Mouse (Mus musculus) urinary bladder, postnatal 25 days (tissue): ENCODE measurements around the gene Mybpc3.

ENCODE experiments used
- DNase-seq: peaks from one replicate; pipeline ENCODE4 v3.0.0; 2022; ENCODE audit warnings: low spot score

Mybpc3 gene

DNA sequence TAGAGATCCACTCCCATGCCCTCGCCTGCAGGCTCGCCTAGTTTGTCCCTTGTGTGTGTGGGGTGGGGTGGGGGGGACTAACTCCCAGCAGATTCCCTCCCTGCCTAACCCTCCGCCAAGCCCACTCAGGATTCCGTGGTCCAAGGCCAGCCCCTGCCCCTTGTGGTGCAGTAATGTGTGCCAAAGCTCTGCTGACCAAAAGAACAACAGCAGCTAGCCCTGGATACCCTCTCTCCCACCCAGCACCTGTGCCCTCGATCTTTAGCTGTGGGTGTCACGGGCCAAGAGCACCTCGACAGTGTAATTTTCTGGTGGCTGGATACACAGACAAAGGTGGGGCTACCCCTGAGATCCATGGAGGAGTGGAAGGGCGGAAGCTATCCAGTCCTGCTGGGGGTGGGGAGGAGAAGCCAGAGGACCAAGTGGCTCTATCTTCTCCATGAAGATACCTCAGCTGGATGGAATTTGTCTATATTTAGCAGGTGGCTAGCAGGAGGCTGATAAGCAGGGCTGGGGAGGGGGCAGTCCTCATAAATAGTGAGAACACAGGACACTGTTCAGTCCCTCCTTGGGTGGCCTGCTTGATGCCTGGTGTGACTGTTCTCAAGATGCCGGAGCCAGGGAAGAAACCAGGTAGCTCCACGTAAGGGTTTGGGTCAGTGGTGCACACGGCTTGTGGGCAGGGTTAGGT, at the start of gene Mybpc3:
TSS of gene Mybpc3 (plus strand) at position 560 of the 691 bp plus-strand sequence.
- no peak for DNase-seq

GRCm38 (mm10) chr2:91068162-91068871, 49.6 kb upstream of the Mybpc3 start:
- no peak for DNase-seq

DNA sequence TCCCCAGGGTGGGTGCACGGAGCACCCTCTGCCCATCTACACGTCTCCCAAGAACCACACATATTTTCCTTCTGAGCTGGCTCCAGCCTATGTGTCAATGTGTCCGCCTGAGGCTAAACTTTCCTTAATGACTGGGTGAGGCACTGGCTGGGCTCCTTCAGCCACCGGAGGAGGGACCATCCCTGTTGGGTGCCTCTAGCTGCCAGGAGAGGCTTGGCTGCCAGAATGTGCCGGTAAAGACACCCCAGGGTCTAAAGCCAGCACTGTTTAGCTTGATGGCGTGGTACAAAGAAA, 49.1 kb upstream of the Mybpc3 start:
- DNase-seq, result no peak

- DNase-seq, result no peak
These were observed 48.5 kb upstream of the Mybpc3 start for GRCm38 (mm10) chr2:91069306-91070000.

- DNase-seq, result peak; percentile 96
These were observed 47.7 kb upstream of the Mybpc3 start, which contains the start of gene Slc39a13 for GRCm38 (mm10) chr2:91070076-91070800. Gene Slc39a13, minus strand, starts transcription at chr2:91070417.

DNA sequence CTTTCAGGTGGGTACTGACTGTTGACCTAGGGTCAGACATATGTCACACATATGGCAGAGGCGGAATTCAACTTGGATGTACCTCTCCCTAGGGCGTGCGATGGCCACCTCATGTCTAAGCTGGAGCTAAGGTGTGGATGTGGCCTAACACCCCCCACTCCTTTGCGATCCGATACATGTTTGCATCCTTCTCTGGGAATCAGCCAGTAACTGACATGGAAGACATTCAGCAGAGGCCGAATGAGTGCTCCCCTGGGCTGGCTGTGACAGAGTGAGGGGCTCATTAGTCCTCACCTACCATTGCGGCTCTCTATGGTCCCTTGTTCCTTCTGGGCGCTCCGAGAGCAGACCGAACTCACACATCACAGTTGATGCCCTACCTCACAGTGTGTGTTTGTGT, 46.9 kb upstream of the Mybpc3 start:
- DNase-seq, result no peak

DNA sequence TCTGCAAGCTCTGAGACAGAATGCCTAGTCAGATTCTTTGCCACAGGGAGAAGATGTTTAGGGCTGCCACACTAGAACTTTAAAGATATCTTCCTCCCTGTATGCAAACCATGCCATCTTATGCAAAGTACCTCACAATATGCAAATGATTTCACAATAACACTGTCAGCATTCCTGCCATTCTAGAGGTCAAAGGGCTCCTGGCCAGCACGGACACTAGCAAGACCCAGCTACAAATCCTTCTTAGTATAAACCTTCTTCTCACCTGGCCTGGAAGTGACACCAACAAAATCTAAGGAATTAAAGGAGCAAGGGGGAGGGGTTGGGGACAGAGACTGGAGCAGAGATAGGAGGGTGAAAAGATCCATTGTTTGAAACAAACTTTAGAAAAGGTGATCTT, 45.9 kb upstream of the Mybpc3 start:
- no peak for DNase-seq

DNA sequence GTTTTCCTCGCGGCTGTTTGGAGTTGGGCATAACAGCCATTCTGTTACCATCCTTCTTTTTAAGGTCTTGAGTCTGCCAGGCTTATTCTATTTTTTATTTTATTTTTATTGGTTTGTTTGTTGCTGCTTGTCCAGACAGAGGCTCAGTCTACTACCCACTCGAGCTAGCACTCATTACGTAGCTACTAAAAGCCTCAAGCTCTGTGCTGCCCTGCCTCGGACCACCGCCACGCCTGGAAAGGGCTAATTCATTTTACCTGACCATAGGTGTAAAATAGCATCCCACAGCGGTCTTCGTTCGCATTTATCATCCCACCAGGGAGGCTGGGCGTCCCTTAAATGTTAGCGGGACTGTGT, 40.0 kb upstream of the Mybpc3 start:
- no peak for DNase-seq

DNA sequence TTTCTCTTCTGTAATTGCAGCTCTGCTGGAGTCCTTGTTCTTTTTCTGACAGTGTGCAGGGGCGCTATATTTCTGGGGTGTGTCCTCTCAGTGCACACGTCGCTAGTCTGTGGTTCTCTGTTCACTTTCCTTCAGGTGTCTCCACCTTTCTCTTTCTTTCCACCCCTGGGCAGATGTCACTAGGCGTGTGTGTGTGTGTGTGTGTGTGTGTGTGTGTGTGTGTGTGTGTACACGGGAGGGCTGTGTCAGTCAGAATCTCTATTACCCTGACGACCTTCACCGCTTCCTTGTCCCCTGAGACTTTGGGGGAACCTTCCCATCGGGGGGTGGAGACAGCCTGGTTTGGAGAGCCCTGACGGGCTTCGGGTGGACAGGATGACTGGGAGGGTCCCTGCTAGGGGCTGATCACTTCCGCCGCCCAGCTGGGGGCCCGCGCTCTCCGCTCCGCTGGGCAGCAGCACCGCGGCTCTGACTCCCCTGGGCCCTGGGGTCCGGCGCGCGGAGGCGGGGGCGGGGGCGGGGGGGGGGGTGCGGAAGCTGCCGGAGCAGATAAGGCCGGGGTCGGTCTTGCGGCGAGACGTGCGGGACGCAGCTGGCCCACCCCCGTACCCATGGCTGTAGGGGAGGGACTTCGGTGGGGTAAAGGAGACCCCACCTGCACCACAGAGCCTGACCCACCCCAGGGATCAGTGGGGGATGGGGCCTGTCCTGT, 39.5 kb upstream of the Mybpc3 start:
- no peak for DNase-seq

GRCm38 (mm10) chr2:91079026-91079384, 38.9 kb upstream of the Mybpc3 start:
- DNase-seq, result no peak

DNA sequence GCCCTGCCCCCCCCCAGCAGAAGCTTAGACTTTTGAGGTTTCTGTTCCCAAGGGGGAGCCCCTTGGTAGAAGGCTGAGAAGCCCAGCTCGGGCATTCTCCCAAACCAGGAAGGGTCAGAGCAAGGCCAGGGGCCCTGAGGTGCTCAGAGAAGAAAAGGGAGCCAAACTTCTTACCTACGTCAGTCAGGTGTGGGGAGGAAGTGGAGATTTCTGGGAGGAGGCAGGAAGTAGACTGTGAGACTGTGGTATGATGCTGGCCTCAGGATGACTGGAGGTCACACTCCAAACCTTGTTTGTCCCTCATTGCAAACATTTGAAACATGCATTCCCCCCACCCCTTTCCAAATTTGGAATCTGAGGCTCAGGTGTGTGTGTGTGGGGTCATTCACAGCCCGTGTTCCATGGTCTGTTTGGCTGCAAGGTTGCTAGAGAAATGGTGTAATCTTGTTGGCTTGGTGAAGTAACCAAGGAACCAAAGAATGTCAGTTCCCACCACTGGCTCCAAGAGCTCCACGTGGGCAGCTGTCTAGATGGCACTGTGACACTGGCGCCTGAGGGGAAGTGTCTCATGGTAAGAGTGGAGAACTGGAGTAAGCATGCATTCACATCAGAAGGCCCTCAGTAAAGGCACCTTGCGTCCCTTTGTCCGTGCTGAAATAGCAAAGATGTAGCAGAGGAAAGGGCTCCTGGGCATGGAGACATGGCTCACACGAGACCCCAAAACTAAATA, 37.0 kb upstream of the Mybpc3 start:
- no peak for DNase-seq

- no peak for DNase-seq
These were observed 35.9 kb upstream of the Mybpc3 start, which contains the start of gene Spi1 for GRCm38 (mm10) chr2:91081775-91082695. Gene Spi1, plus strand, starts transcription at chr2:91082390.

GRCm38 (mm10) chr2:91082844-91083243, 35.1 kb upstream of the Mybpc3 start:
- DNase-seq, result no peak

DNA sequence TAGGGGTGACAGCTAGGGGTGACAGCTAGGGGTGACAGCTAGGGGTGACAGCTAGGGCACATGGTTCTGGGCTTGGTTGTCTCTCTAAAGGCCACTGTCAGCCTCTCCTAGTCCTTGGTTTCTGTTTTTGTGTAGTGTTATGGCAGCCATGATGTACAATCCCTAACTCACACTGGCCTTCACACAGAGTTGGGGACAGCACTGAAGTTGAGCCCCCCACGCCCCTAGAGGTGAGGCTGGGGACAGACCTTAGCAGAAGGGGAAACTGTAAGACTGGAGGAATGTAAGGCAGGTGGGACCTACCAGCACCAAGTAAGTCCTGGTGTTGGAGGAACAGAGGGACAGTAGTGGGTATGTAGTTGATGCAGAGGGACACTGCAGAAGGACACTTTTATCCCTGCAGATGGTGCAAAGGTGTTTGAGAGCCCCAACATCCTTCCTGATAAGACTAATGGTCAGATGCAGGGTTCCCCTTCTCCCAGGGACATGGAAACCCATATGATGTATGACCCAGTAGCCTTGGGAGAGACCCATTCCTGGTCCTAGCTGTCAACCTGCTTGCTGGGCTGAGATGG, 34.5 kb upstream of the Mybpc3 start:
- no peak for DNase-seq

DNA sequence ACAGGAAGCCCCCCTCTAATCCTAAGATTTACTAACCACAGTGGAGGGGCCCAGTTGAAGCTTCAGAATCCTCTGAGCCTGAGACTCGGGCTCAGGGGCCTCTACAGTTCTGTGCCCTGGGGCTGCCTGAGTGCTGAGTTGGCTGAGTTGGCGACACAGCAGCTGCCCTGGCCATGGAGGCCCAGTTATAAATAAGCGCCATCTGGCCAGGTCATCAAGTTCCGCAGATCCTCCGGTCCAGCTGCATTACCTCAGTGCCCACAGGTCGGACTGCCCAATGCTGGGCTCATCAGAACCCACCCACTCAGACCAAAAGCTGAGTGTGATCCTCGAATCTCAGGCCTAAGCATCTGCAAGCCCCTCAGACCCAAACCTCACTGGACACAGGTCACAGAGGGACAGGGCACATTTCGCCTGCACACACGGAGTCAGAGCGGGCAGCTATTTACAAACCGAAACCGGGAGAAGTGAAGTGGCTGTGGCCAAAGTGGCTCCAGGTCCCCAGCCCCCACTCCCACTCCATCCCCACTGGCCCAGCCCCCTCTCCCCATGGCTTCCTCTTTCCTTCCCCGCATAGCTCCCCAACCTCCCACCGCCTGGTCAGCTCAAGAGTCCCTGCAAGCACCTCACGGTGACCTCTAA, 33.6 kb upstream of the Mybpc3 start:
- no peak for DNase-seq

DNA sequence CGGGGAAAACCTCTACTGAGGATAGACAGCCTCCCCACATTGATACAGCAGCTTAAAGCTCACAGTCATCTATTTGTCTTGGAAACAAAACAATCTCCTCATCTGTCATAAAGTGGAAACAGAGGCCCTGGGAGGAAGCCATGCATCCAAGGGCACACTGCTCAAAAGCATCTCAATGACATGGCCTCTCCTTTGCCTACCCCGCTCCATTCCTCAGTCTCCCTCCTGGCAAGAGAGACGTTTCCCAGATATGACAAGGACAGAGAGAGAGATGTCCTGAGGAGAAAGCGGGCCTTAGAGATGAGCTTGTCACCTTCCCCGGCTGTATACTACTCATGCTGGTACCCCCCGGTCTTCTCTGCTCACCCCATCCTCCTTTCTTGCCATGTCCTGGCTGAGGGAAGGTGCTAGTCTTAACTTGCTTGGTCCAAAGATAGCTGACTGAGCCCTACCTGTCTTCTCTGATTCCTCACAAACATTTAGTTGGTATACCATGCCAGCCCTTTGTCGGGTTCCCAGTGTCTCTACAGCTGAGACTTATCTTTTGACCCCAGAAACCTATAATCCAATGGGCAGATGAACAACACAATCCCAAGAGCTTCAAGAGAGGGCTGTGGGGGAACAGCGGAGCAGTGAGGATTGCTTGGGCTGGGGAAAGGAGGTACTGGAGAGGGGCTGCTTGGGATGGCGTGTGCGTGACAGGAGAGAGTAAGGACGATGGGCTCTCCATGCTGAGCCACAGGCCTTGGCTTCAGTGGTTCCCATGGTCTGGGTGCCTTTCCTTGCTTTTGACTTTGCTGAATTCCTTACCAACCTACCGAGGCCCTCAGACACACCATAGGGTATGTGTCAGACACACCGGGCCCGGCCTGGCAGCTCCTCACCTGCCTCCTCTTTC, 32.2 kb upstream of the Mybpc3 start:
- DNase-seq, result no peak

- DNase-seq, result no peak
These were observed 31.3 kb upstream of the Mybpc3 start for GRCm38 (mm10) chr2:91086392-91087237.
